Mouse (Mus musculus): Measurements from ENCODE around the gene Met.

GRCm38 (mm10) chr6:17503724-17504123 lies 40.1 kb downstream of the Met start:
- TF ChIP-seq POLR2A (IDR thresholded peaks at IDR 0.05; ENCODE audit: insufficient read depth, low read depth, low read length), result no peak
- no peak for TF ChIP-seq CTCF (IDR thresholded peaks at IDR 0.05)
- TF ChIP-seq EP300 (IDR thresholded peaks at IDR 0.05; ENCODE audit: insufficient read depth, low read depth, low read length), result no peak

Data from heart, adult 2 months (tissue).